Mouse (Mus musculus) heart, postnatal 10 days (tissue): ENCODE results near the gene Itgb5. TPM values are rescaled to one million over a fixed set of nuclear protein-coding genes. Genes with fewer than 3 reads are reported as not detected.

Experiments
- DNase-seq, 2 experiments: peaks; one replicate each; pipeline ENCODE4 v3.0.0; 2021
- intact Hi-C: fragments of 180-260 bp; cut with DNase I; formaldehyde crosslinking; loops from one replicate; pipeline ENCODE4 v1.15.1; 2025
- total RNA-seq, 2 experiments: library from RNA; stranded (reverse); gene quantifications; 2 replicates each; pipeline ENCODE4 v1.2.3; 2021

The Itgb5 gene
- total RNA-seq, 2 experiments from 2014 or later: 83.0 to 85.0 TPM

GRCm38 (mm10) chr16:33934701-33935406 lies 105.4 kb downstream of the Itgb5 start:
- intact Hi-C loops: no loop called here

DNA sequence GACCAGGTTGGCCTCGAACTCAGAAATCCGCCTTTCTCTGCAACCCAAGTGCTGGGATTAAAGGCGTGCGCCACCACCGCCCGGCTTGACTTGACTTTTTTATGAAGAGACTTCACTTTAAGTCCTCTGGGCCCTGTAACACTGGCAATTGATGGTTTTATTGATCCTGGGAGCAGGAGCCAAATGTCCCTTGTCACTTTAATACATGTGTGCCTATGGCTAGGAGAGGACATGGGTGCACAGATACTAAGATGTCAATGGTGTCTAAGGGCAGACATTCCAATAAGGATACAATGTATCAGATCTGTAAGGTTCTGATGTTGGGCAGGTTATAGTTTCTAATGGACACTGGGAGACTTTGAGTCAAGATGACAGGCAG lies 105.9 kb downstream of the Itgb5 start:
- intact Hi-C loops: no loop called here

More at GRCm38 (mm10) chr16:33934701-33935406, 105.4 kb downstream of the Itgb5 start:
- peak; percentile 52 to 55 for DNase-seq

DNA sequence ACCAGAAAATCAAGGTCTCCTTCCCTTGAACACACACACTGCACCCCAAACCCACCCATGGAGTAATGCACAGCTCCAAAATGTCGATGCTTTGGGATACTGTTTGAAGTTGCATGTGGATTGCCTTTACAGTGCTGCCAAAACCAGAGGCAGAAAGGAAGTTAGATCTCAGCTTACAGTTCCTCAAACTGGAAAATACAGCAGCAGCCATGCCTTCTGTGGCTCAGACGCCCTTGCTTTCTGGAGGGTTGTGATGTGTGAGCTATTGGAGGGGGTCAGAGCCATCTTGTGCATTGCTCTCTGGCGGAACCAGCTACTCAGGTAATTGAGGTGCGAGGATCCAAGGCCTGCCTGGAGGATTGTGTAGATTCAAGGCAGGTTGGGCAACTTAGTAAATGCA lies 107.4 kb downstream of the Itgb5 start:
- intact Hi-C loops: no loop called here
- DNase-seq: peak in 1 of 2 experiments; percentile 10

More for the DNA sequence above, 105.9 kb downstream of the Itgb5 start:
- no peak for DNase-seq

DNA sequence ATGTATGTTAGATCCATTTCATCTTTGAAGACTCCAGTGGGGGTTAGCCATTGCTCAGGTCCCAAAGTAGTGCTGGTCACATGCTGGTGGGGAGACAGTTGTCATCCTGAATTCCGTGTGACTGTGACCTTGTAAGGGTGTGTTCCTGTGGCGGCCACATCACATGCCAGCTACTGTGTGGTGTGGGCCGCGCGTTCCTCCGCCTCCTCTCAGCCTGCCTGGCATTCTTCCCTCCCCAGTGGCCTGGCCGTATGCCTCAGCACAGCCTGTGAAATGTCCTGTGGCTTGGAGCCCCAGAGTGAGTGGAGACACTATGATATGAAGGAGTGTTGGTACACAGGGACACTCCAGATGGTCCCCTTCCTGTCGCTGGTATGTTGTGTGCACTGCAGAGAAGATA lies 108.1 kb downstream of the Itgb5 start:
- intact Hi-C loops: no loop called here
- peak; percentile 92 for DNase-seq

GRCm38 (mm10) chr16:33938311-33939132 lies 109.1 kb downstream of the Itgb5 start:
- intact Hi-C loops: no loop called here
- peak in 1 of 2 experiments; percentile 54 for DNase-seq

- peak in 1 of 2 experiments; percentile 45 for DNase-seq
Observed at GRCm38 (mm10) chr16:33939133-33939531, 109.7 kb downstream of the Itgb5 start.

GRCm38 (mm10) chr16:33939636-33940035 lies 110.2 kb downstream of the Itgb5 start:
- peak; percentile 57 to 59 for DNase-seq
- intact Hi-C loops: loop anchor here (2.0 kb wide), 1 partner anchor 49 kb away; no protein-coding TSS in a partner anchor

More at GRCm38 (mm10) chr16:33939133-33939531, 109.7 kb downstream of the Itgb5 start:
- intact Hi-C loops: no loop called here

DNA sequence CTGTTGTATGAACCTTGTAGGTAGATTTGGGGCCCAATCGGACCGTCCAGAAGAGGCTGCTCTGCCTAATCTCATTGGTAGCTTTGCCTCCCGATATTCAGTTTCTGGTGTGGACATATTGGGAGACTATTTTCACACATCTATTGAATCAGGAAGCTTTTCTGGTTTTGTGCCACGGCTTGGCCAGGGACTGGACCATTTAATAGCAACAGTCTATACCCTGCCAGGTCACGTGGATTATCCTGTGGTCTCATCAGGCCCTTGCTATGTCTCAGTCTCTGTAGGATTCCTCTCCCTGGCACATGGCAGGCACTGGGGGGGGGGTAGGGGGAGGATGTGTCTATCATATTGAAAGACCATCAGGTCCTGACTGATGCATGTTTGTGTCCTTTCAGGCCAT lies 110.6 kb downstream of the Itgb5 start:
- peak in 1 of 2 experiments; percentile 22 for DNase-seq

DNA sequence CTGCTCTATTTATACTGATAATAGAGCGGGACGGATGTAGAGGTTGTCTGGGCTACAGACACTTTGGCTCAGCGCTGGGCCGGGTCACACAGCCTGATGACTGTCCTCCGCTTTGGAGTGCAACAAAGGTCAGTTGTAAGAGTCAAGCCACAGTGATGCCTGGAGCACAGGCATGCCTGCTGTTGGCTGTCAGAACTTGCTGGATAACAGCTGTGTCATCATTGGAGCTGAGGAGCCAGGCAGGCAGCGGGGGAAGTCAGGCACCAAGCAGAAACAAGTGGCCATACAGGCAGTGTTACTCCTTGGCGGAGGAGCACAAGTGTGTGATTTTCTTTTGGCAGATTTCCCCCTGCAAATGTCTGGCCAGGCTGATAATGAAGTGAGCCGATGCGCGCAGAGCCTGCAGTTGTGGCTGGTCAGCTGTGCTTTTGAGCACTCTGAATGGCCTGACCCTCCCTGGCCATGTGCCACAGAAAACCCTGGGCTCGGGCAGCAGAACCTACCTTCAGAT lies 111.9 kb downstream of the Itgb5 start:
- DNase-seq: peak; percentile 87 to 88
- intact Hi-C loops: loop anchor here (2.0 kb wide), 1 partner anchor 51 kb away; no protein-coding TSS in a partner anchor

More for the DNA sequence above, 110.6 kb downstream of the Itgb5 start:
- intact Hi-C loops: loop anchor here (2.0 kb wide), 1 partner anchor 49 kb away; no protein-coding TSS in a partner anchor

- peak; percentile 68 to 72 for DNase-seq
- intact Hi-C loops: no loop called here
Observed at GRCm38 (mm10) chr16:33942341-33942740, 112.9 kb downstream of the Itgb5 start.

GRCm38 (mm10) chr16:33943388-33943787 lies 113.9 kb downstream of the Itgb5 start:
- no peak for DNase-seq
- intact Hi-C loops: no loop called here

- intact Hi-C loops: no loop called here
- DNase-seq: no peak
Observed at GRCm38 (mm10) chr16:33944126-33944525, 114.7 kb downstream of the Itgb5 start.

DNA sequence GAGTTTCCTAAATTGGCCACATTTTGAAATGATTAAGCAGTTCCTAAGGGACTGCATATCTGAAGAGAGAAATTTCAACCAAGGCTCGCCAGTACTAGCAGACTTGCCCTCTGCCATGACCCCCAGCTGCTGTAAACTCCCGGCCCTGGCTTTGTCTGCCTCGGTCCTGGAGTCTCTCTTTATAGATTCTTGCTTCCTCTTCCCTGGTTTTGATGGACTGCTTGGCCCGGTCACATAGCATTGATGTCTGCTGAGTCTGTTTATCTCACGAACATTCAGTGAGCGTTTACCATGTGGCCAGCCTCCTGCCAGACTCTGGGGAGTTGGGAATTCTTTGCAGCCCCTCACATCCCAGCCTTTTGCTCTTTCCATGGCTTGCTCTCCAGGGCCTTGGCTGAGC lies 115.3 kb downstream of the Itgb5 start:
- intact Hi-C loops: no loop called here
- peak in 1 of 2 experiments; percentile 56 for DNase-seq

- intact Hi-C loops: no loop called here
- no peak for DNase-seq
Observed at GRCm38 (mm10) chr16:33946021-33946420, 116.6 kb downstream of the Itgb5 start.

DNA sequence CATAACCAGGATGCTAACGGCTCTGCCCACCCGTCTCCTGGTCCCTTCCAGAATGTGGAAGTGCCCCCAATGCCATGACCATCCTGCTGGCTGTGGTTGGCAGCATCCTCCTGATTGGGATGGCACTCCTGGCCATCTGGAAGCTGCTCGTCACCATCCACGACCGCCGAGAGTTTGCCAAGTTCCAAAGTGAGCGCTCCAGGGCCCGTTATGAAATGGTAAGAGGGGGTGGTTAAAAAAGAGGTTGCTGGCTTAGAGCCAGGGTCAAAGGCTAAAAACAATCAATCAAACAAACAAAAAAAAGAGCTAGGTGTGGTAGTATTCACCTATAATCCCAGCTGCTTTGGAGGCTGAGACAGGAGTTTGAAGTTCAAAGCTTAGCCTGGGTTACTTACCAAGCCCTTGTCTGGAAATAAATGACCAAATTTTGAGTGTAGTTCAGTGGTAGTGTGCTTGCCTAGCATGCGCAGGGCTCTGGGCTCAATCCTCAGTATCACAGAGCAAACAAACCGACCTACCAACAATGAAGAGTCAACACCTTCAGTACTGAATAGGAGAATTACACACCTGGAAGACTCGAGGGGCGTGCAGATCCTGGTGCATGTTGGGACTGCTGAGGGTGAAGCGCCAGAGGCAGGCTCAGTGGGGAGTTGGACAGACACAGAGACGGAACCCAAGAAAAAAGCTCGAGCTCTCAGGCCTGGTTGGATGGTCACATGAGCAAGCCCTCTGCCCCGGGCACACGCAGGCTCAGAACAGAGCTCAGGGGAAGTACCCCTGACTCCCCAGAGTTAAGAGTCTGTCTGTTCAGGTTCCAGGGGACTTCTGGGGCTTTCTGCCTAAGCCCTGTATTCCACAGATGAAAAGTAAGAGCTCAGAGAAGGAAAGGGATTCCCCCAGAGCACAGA lies 118.5 kb downstream of the Itgb5 start:
- no peak for DNase-seq
- intact Hi-C loops: no loop called here

- intact Hi-C loops: loop anchor here (2.0 kb wide), 1 partner anchor 38 kb away; no protein-coding TSS in a partner anchor
- no peak for DNase-seq
Observed at GRCm38 (mm10) chr16:33950386-33950785, 120.9 kb downstream of the Itgb5 start.

GRCm38 (mm10) chr16:33950830-33951229 lies 121.4 kb downstream of the Itgb5 start:
- DNase-seq: peak; percentile 88 to 94
- intact Hi-C loops: loop anchor here (1.0 to 2.0 kb wide), 2 partner anchors 38 to 131 kb away; no protein-coding TSS in a partner anchor

DNA sequence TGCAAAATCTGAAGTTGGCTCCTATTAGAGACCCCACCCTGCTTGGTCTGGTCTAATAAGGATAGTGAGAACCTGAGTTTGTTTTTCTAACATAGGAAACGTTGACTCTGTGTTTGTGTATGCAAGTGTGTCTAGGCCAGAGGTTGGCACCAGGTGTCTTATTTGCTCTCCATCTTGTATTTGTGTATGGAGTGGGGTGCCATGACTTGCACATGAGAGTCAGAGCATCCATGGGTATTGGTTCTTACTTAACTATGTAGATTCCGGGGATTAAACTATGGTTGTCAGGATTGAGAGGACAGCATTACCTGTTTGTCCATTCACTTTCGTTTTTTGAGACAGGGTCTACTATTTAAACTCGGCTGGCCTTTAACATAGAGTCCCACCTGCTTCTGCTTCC lies 123.5 kb downstream of the Itgb5 start:
- no peak for DNase-seq
- intact Hi-C loops: no loop called here

DNA sequence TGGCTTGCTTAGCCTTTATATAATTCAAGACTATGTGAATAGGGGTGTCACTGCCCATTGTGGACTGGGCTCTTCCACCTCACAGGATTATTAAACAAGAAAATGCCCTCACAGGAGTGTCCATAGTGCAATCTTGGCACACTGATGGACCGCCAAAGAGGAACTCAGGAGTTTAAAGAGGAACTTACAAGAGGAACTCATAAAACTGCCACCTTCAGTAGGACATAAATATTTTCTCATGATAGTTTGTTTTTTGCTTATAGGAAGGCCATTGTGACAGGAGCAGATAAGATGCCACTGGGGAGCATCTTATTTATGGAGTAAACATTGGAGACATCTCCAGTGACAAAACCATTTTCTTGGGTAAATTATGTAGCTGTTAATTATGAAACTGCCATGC lies 125.3 kb downstream of the Itgb5 start:
- no peak for DNase-seq
- intact Hi-C loops: no loop called here

- DNase-seq: no peak
- intact Hi-C loops: no loop called here
Observed at GRCm38 (mm10) chr16:33963509-33963908, 134.0 kb downstream of the Itgb5 start.
